Mouse (Mus musculus): ENCODE measurements at regions not wholly inside any gene's neighbourhood (a gene's known extent, or its start where the extent isn't known, plus 50 kb on each side); places are given as distances from the start of the nearest gene placed in this dataset.
"Not testable (repeated sequence)": the region's sequence is repeated elsewhere in the genome, so short reads cannot be mapped to it uniquely, and the experiment has no call there.

DNA sequence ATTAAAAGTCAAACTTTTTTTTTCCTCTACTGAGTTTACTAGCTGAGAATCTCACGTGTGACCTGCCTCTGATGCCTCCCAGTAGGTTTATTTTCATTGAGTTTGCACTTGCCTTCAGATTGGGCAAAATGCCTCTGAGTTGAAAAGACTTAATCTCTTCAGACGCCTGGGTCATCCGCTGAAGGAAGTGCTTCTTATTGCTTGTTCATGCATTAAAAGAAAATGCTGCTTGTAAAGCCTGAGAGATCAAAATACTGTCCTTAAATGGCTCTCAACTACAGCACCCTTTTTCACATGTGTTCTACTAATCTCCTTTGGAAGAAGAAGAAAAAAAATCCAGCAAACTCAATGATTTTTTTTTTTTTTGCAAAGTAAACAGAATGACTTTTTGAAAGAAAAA lies 351.5 kb downstream of the Kcnh5 start:
- no peaks in the 10 kb centered on the region for H3K36me3 ChIP-seq (replicated peaks; ENCODE audit: control insufficient read depth, insufficient read depth, low read depth)
- H3K9me3 ChIP-seq (ENCODE audit: control insufficient read depth, low read length), result no peaks in the 10 kb centered on the region
- H3K27me3 ChIP-seq (ENCODE audit: control insufficient read depth, insufficient read depth, low read length), result no peaks in the 10 kb centered on the region
- DNase-seq (ENCODE audit: low read depth in 3 of 3, low spot score in 3 of 3) (no peak), ATAC-seq (ENCODE audit: insufficient read depth) (no peak)
- H3K4me1 ChIP-seq (replicated peaks; ENCODE audit: control insufficient read depth in 2 of 2, insufficient read depth in 2 of 2, low read length in 1 of 2), result no peaks in the 10 kb centered on the region
- WGBS (ENCODE audit: insufficient replicate concordance), result 52% methylated on average over 3 of the region's 3 CpGs
- TF ChIP-seq EP300 (IDR thresholded peaks at IDR 0.05; ENCODE audit: low read depth) (no peak), CTCF (IDR thresholded peaks at IDR 0.05; ENCODE audit: low read depth) (no peak)
- no peak overlapping the region for H3K4me2 ChIP-seq (ENCODE audit: low read depth)
- no peak overlapping the region for H3K9ac ChIP-seq (replicated peaks)
- H3K27ac ChIP-seq, result no peak overlapping the region
- H3K4me3 ChIP-seq (ENCODE audit: insufficient read depth in 1 of 2, low read depth in 2 of 2, low read length in 2 of 2), result no peak overlapping the region

DNA sequence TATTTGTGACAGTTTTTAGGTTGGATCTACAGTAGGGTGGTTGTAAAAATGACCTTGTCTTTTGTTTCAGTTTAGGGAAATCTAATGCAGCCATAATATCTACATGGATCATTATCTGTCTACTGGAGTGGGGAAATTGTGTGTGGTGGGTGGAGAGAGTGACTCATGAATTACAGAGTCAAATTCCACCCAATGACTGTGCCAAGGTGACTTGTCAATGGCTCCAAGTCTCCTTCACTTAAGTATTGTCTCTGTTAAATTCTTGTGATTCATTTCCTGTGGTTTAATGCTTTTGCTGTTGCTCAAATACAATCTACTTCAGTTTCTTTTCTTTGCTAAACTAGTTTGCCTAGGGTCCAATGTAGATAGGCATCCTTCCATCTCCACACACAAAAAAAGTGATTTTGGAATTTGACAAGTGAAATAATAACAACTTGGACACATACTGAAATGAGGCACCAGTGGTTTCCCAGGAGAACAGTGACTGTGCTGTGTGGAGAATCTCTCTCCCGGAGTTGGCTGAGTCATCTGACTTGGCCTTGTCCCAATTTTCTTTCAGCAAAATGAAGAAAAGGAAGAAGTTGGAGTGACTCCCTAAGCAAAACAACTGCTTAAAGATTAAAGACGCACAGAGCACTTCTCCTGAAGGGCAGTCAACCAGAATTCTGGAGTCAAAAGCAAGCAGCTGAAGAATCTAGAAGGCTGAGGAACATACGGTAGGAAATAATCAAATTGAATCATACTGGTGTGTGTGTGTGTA lies 352.2 kb downstream of the Kcnh5 start:
- Histone ChIP-seq H3K4me1 (replicated peaks; ENCODE audit: control insufficient read depth in 2 of 2, insufficient read depth in 2 of 2, low read length in 1 of 2) (no peaks in the 10 kb centered on the region), H3K9me3 (ENCODE audit: control insufficient read depth, low read length) (no peaks in the 10 kb centered on the region), H3K4me2 (ENCODE audit: low read depth) (no peak overlapping the region), H3K9ac (replicated peaks) (no peak overlapping the region), H3K4me3 (ENCODE audit: insufficient read depth in 1 of 2, low read depth in 2 of 2, low read length in 2 of 2) (no peak overlapping the region), H3K27ac (no peak overlapping the region), H3K27me3 (ENCODE audit: control insufficient read depth, insufficient read depth, low read length) (no peaks in the 10 kb centered on the region), H3K36me3 (replicated peaks; ENCODE audit: control insufficient read depth, insufficient read depth, low read depth) (no peaks in the 10 kb centered on the region)
- DNase-seq (ENCODE audit: low read depth in 3 of 3, low spot score in 3 of 3), result no peak
- no peak for TF ChIP-seq CTCF (IDR thresholded peaks at IDR 0.05; ENCODE audit: low read depth)
- no peak for TF ChIP-seq EP300 (IDR thresholded peaks at IDR 0.05; ENCODE audit: low read depth)
- no peak for ATAC-seq (ENCODE audit: insufficient read depth)
- WGBS (ENCODE audit: insufficient replicate concordance), result 52% methylated on average over 3 of the region's 3 CpGs

DNA sequence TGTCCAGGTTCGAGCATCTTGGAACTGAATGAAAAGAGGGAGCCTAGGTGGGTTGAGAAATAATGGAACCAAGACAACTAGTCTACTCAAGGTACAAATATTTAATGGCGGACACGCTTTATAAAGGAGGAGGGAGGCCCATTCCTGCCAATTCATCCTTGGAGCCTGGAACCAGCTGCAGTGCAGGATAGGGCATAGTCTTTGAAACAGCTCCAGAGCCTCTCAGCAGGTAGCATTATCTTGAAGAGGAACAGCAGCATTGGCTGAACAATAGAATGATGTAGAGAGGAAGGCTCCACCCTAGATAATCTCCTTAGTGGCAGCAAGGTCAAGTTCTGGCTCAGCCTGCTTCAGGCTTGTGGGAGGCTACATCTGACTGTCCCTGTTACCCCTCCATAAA lies 361.0 kb downstream of the Kcnh5 start:
- H3K4me2 ChIP-seq (ENCODE audit: low read depth); H3K4me3 ChIP-seq (ENCODE audit: insufficient read depth in 1 of 2, low read depth in 2 of 2, low read length in 2 of 2); H3K36me3 ChIP-seq (replicated peaks; ENCODE audit: control insufficient read depth, insufficient read depth, low read depth); H3K9ac ChIP-seq (replicated peaks); H3K27me3 ChIP-seq (ENCODE audit: control insufficient read depth, insufficient read depth, low read length); ATAC-seq (ENCODE audit: insufficient read depth); H3K27ac ChIP-seq; DNase-seq (ENCODE audit: low read depth in 3 of 3, low spot score in 3 of 3); H3K4me1 ChIP-seq (replicated peaks; ENCODE audit: control insufficient read depth in 2 of 2, insufficient read depth in 2 of 2, low read length in 1 of 2); H3K9me3 ChIP-seq (ENCODE audit: control insufficient read depth, low read length): not testable (repeated sequence)
- 57% methylated on average over 3 of the region's 3 CpGs for WGBS (ENCODE audit: insufficient replicate concordance)

DNA sequence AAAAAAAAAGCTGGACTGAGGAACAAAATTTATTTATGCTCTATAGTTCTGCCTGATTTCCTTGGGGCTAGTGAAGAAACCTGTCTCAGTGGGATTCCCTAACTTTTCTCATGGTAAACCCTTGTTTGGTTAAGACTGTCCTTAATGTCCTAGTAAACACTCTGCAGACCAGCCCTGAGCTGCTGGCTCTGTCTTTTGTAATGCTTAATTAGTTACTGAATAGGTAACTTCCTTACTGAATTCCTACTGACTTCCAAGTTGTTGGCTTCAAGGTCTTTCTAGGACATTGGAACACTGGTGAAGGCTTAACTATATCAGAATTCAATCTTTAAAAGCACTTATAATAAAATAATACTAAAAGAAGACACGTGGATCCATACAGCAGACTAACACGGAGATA lies 368.6 kb downstream of the Kcnh5 start:
- H3K27me3 ChIP-seq (ENCODE audit: control insufficient read depth, insufficient read depth, low read length); H3K9me3 ChIP-seq (ENCODE audit: control insufficient read depth, low read length); H3K4me1 ChIP-seq (replicated peaks; ENCODE audit: control insufficient read depth in 2 of 2, insufficient read depth in 2 of 2, low read length in 1 of 2); H3K36me3 ChIP-seq (replicated peaks; ENCODE audit: control insufficient read depth, insufficient read depth, low read depth); DNase-seq (ENCODE audit: low read depth in 3 of 3, low spot score in 3 of 3); H3K27ac ChIP-seq; H3K4me3 ChIP-seq (ENCODE audit: insufficient read depth in 1 of 2, low read depth in 2 of 2, low read length in 2 of 2); ATAC-seq (ENCODE audit: insufficient read depth); H3K4me2 ChIP-seq (ENCODE audit: low read depth); H3K9ac ChIP-seq (replicated peaks): not testable (repeated sequence)
- WGBS (ENCODE audit: insufficient replicate concordance), result 46% methylated on average over 2 of the region's 2 CpGs

DNA sequence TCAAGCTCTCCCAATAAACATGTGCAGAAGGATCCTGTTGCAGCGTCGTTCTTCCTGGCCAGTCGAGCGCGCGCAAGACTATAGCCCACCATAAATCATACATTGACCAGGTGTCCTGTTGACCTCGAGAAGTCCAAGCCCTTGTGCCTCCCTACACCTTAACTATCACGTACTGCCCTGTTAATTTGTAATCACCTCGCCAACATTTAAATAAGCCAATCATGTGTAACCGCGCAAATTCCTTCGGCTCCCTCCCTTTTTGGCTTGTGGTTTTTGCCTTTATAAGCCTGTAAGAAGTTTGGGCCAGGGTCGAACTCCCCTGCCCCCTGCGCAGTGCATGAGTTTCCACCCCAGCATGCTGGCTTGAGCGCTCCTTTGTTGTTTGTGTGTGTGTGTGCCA lies 369.2 kb downstream of the Kcnh5 start:
- WGBS (ENCODE audit: insufficient replicate concordance), result 79% methylated on average over 15 of the region's 15 CpGs

More for the DNA sequence above, 369.2 kb downstream of the Kcnh5 start:
- H3K27ac ChIP-seq; H3K4me1 ChIP-seq (replicated peaks; ENCODE audit: control insufficient read depth in 2 of 2, insufficient read depth in 2 of 2, low read length in 1 of 2); ATAC-seq (ENCODE audit: insufficient read depth); H3K9me3 ChIP-seq (ENCODE audit: control insufficient read depth, low read length); H3K36me3 ChIP-seq (replicated peaks; ENCODE audit: control insufficient read depth, insufficient read depth, low read depth); DNase-seq (ENCODE audit: low read depth in 3 of 3, low spot score in 3 of 3); H3K4me2 ChIP-seq (ENCODE audit: low read depth); H3K4me3 ChIP-seq (ENCODE audit: insufficient read depth in 1 of 2, low read depth in 2 of 2, low read length in 2 of 2); H3K27me3 ChIP-seq (ENCODE audit: control insufficient read depth, insufficient read depth, low read length); H3K9ac ChIP-seq (replicated peaks): not testable (repeated sequence)
